Mouse (Mus musculus) bone marrow, adult 2 months (tissue): ENCODE results near the gene Ly6g6f. TPM values are rescaled to one million over a fixed set of nuclear protein-coding genes. Genes with fewer than 3 reads are reported as not detected.
A peak's percentile ranks its signal among the peaks of the same experiment; 100 is the strongest.

Source experiments
- H3K27ac ChIP-seq: fragments of 200-500 bp; 2 replicates; pipeline ENCODE4 v1.5.1; 2012; ENCODE audit warnings: low read depth, mild to moderate bottlenecking, control low read depth, inconsistent platforms, low read length; ENCODE audit not compliant: control insufficient read depth, poor library complexity, insufficient read depth
- H3K4me1 ChIP-seq: fragments of 200-500 bp; 2 replicates; pipeline ENCODE4 v1.6.1; 2011; ENCODE audit warnings: low read length; ENCODE audit not compliant: control insufficient read depth, insufficient read depth
- H3K4me3 ChIP-seq: fragments of 200-500 bp; replicated peaks from 2 replicates; pipeline ENCODE3; 2011; ENCODE audit warnings: mild to moderate bottlenecking, low read depth, low read length, control low read depth; ENCODE audit not compliant: control insufficient read depth
- CTCF ChIP-seq: fragments of 200-500 bp; IDR thresholded peaks from 2 replicates; pipeline ENCODE4 v1.5.1; 2011; ENCODE audit warnings: low read length, control low read depth; ENCODE audit not compliant: control insufficient read depth, insufficient read depth
- POLR2A ChIP-seq: fragments of 200-500 bp; IDR thresholded peaks from 2 replicates; pipeline ENCODE4 v1.6.1; 2011; ENCODE audit warnings: low read depth, mild to moderate bottlenecking, control low read depth, low read length, borderline replicate concordance; ENCODE audit not compliant: control insufficient read depth
- WGBS: fragments of 180-500 bp; shearing (Covaris S2); methylation state at CpG from one replicate; pipeline ENCODE4 v1.1.7; 2018; 5-methylcytosine and 5-hydroxymethylcytosine counted together
- polyA plus RNA-seq: library from polyadenylated mRNA; stranded (reverse); fragments of >200 nt; gene quantifications from 2 replicates; pipeline ENCODE4 v1.2.4, GENCODE M21; 2011; ENCODE audit warnings: low replicate concordance; ENCODE audit not compliant: missing spikeins, insufficient read depth, insufficient read length

Ly6g6f gene
- polyA plus RNA-seq, 1 experiment = 53.1 TPM

GRCm38 (mm10) chr17:35060071-35060470, 25.3 kb downstream of the Ly6g6f start:
- TF ChIP-seq POLR2A = no peak
- no peak for TF ChIP-seq CTCF
- H3K4me3 ChIP-seq = no peak overlapping the region
- WGBS = 59% methylated on average over 14 of the region's 14 CpGs
- no peaks in the 10 kb centered on the region; the same call in 1 of the 2 replicates for H3K4me1 ChIP-seq
- H3K27ac ChIP-seq = no peak overlapping the region

GRCm38 (mm10) chr17:35058911-35059892, 26.2 kb downstream of the Ly6g6f start, which contains the start of gene Ddah2:
Ddah2 (plus strand) TSS chr17:35059035.
- H3K4me1 ChIP-seq = no peaks in the 10 kb centered on the region; the same call in 1 of the 2 replicates
- TF ChIP-seq CTCF = peak; percentile 74
- TF ChIP-seq POLR2A = peak; percentile 49; the same call in 1 of the 2 replicates
- H3K27ac ChIP-seq = peak within 1 kb of the TSS; percentile 7; the same call in 1 of the 2 replicates
- under 1% methylated on average over 57 of the region's 57 CpGs for WGBS
- peak within 1 kb of the TSS; percentile 50 for H3K4me3 ChIP-seq

- Histone ChIP-seq H3K4me1 (no peaks in the 10 kb centered on the region; the same call in 1 of the 2 replicates), H3K27ac (no peak overlapping the region), H3K4me3 (no peak overlapping the region)
- WGBS = 69% methylated on average over 9 of the region's 9 CpGs
- TF ChIP-seq CTCF (no peak), POLR2A (no peak)
Observed at GRCm38 (mm10) chr17:35058316-35058715, 27.1 kb downstream of the Ly6g6f start.

- H3K4me1 ChIP-seq = peaks cover 2% of the 10 kb centered on the region; the same call in 1 of the 2 replicates
Observed at GRCm38 (mm10) chr17:35057090-35057489, 28.3 kb downstream of the Ly6g6f start.

GRCm38 (mm10) chr17:35055691-35056495, 29.5 kb downstream of the Ly6g6f start:
- WGBS = 84% methylated on average over 7 of the region's 7 CpGs
- TF ChIP-seq POLR2A = no peak
- no peak for TF ChIP-seq CTCF
- H3K4me3 ChIP-seq = no peak overlapping the region
- no peak overlapping the region for H3K27ac ChIP-seq
- H3K4me1 ChIP-seq = peaks cover 2% of the 10 kb centered on the region; the same call in 1 of the 2 replicates

More at GRCm38 (mm10) chr17:35057090-35057489, 28.3 kb downstream of the Ly6g6f start:
- TF ChIP-seq CTCF (no peak), POLR2A (no peak)
- 64% methylated on average over 3 of the region's 3 CpGs for WGBS
- H3K4me3 ChIP-seq = no peak overlapping the region
- no peak overlapping the region for H3K27ac ChIP-seq

- Histone ChIP-seq H3K27ac (no peak overlapping the region), H3K4me3 (peak overlapping the region; percentile 15), H3K4me1 (peaks cover 5% of the 10 kb centered on the region; the same call in 1 of the 2 replicates)
- TF ChIP-seq POLR2A (no peak), CTCF (no peak)
- 69% methylated on average over 12 of the region's 12 CpGs for WGBS
Observed at GRCm38 (mm10) chr17:35052271-35052798, 33.1 kb downstream of the Ly6g6f start.

- TF ChIP-seq CTCF = no peak
- TF ChIP-seq POLR2A = peak; percentile 71
- H3K4me1 ChIP-seq = peaks cover 5% of the 10 kb centered on the region; the same call in 1 of the 2 replicates
- peak overlapping the region; percentile 89 for H3K4me3 ChIP-seq
- 2% methylated on average over 21 of the region's 21 CpGs for WGBS
- peak overlapping the region; percentile 98 for H3K27ac ChIP-seq
Observed at GRCm38 (mm10) chr17:35051156-35052086, 34.0 kb downstream of the Ly6g6f start.
